Comparison of ENCODE assay signal across 10 mouse cellular contexts in genomic region chr11:54757993-54758392, GRCm38 (mm10). TPM values are rescaled to one million over a fixed set of nuclear protein-coding genes. Genes with fewer than 3 reads are reported as not detected.
A peak's percentile ranks its signal among the peaks of the same experiment; 100 is the strongest.
DNase-seq lines count a peak whose midpoint lies in the region; ATAC-seq and TF ChIP-seq lines count a peak whose summit lies in the region.
"Had no signal": no experiment of that assay in that cellular context is flagged by ENCODE, and none has a peak within 500 bp of the region (broad histone marks: within the 10 kb centered on the region; RNA-seq: fewer than 3 reads in every experiment).

No protein-coding gene starts in this region.

- no peak overlapping the region for H3K27ac ChIP-seq in kidney, adult 2 months (ENCODE audit: insufficient read depth, low read depth, low read length)
- no peak overlapping the region for H3K27ac ChIP-seq in kidney, embryonic 15.5 days
- H3K27ac ChIP-seq in CH12.LX (ENCODE audit: insufficient read depth, low read depth): no peak overlapping the region
- H3K27ac ChIP-seq in bone marrow macrophage, adult 2 months (ENCODE audit: insufficient read depth, low read depth, low read length): peak overlapping the region; percentile 30
- no peak overlapping the region for H3K27ac ChIP-seq in forebrain, embryonic 15.5 days (replicated peaks)

- TF ChIP-seq CTCF in kidney, adult 2 months (conservative IDR thresholded peaks at IDR 0.05; ENCODE audit: insufficient read depth, insufficient read length, low read depth, low read length): no peak
- no peak for TF ChIP-seq CTCF in CH12.LX (conservative IDR thresholded peaks at IDR 0.05 in 1 of 2, IDR thresholded peaks at IDR 0.05 in 1 of 2; ENCODE audit: low read depth in 2 of 2, low read length in 2 of 2)
- no peak for TF ChIP-seq CTCF in bone marrow macrophage, adult 2 months (IDR thresholded peaks at IDR 0.05; ENCODE audit: low read depth, low read length)

- no peak overlapping the region for H3K9ac ChIP-seq in kidney, embryonic 15.5 days
- H3K9ac ChIP-seq in CH12.LX (ENCODE audit: insufficient read depth, low read depth): no peak overlapping the region
- H3K9ac ChIP-seq in forebrain, embryonic 15.5 days (replicated peaks): no peak overlapping the region
- H3K9ac ChIP-seq: forebrain, embryonic 13.5 days had no signal

- peaks cover 29% of the 10 kb centered on the region for H3K79me2 ChIP-seq in CH12.LX (replicated peaks; ENCODE audit: control insufficient read depth, extremely low read depth, insufficient read depth, poor library complexity, severe bottlenecking)

- H3K27me3 ChIP-seq in kidney, adult 2 months (replicated peaks; ENCODE audit: control insufficient read depth, insufficient read depth, low read length): no peaks in the 10 kb centered on the region
- no peaks in the 10 kb centered on the region for H3K27me3 ChIP-seq in kidney, embryonic 15.5 days
- H3K27me3 ChIP-seq in CH12.LX (replicated peaks): no peaks in the 10 kb centered on the region
- no peaks in the 10 kb centered on the region for H3K27me3 ChIP-seq in forebrain, embryonic 15.5 days
- H3K27me3 ChIP-seq: forebrain, embryonic 13.5 days had no signal

- no peak overlapping the region for H3K4me3 ChIP-seq in kidney, adult 2 months (ENCODE audit: insufficient read depth, low read depth, low read length)
- no peak overlapping the region for H3K4me3 ChIP-seq in kidney, embryonic 15.5 days (replicated peaks)
- no peak overlapping the region for H3K4me3 ChIP-seq in CH12.LX (replicated peaks in 1 of 3; ENCODE audit: low read depth in 2 of 3, low read length in 2 of 3, poor library complexity in 1 of 3)
- no peak overlapping the region for H3K4me3 ChIP-seq in bone marrow macrophage, adult 2 months (ENCODE audit: insufficient read depth, low read length)
- no peak overlapping the region for H3K4me3 ChIP-seq in forebrain, embryonic 15.5 days
- H3K4me3 ChIP-seq: forebrain, embryonic 13.5 days; midbrain, embryonic 10.5 days had no signal

- no peak for TF ChIP-seq EP300 in CH12.LX (IDR thresholded peaks at IDR 0.05; ENCODE audit: low read length)

- H3K4me2 ChIP-seq in kidney, embryonic 15.5 days: no peak overlapping the region
- no peak overlapping the region; the same call in 1 of the 2 replicates for H3K4me2 ChIP-seq in CH12.LX (ENCODE audit: insufficient read depth, low read depth, poor library complexity, severe bottlenecking)
- H3K4me2 ChIP-seq in forebrain, embryonic 15.5 days (replicated peaks): no peak overlapping the region
- H3K4me2 ChIP-seq: forebrain, embryonic 13.5 days had no signal

- in situ Hi-C loops in CH12.LX (cut with MboI; ENCODE audit: low pct_ligation_motif_present, low pct_unique_long_range_greater_than_20kb, low sequenced_read_pairs): no loop called here

- 27% methylated on average over 1 of the region's 1 CpGs for WGBS in kidney, adult 2 months
- WGBS in kidney, embryonic 15.5 days: 59% methylated on average over 1 of the region's 1 CpGs
- 7% methylated on average over 1 of the region's 1 CpGs for WGBS in forebrain, embryonic 15.5 days

- DNase-seq in kidney, adult 2 months: peak; percentile 38
- peak; percentile 85 for DNase-seq in CH12.LX (ENCODE audit: extremely low read depth)
- DNase-seq in lung, postnatal 10 days: peak; percentile 58
- no peak for DNase-seq in kidney, adult 8-10 months

- ATAC-seq in kidney, embryonic 15.5 days (replicated peaks; ENCODE audit: low FRiP score): no peak
- ATAC-seq in erythroid progenitor cell, adult 5-6 weeks (replicated peaks; ENCODE audit: low FRiP score, poor library complexity, severe bottlenecking): no peak
- ATAC-seq in forebrain, embryonic 15.5 days (replicated peaks): no peak
- ATAC-seq: forebrain, embryonic 13.5 days had no signal

- no peaks in the 10 kb centered on the region for H3K9me3 ChIP-seq in kidney, embryonic 15.5 days (replicated peaks)
- peaks cover 3% of the 10 kb centered on the region for H3K9me3 ChIP-seq in CH12.LX (replicated peaks; ENCODE audit: low read length)
- H3K9me3 ChIP-seq in forebrain, embryonic 15.5 days: no peaks in the 10 kb centered on the region

- TF ChIP-seq RAD21 in CH12.LX (IDR thresholded peaks at IDR 0.05; ENCODE audit: low read depth, low read length): no peak

- dilution Hi-C loops in CH12.LX (cut with MboI; ENCODE audit: extremely low pct_ligation_motif_present, extremely low pct_unique_long_range_greater_than_20kb, low sequenced_read_pairs): no loop called here

- H3K4me1 ChIP-seq in kidney, adult 2 months (ENCODE audit: control insufficient read depth, insufficient read depth, low read length): no peaks in the 10 kb centered on the region
- 0 out of 2 replicates have a peak, but pooled peaks cover 6% of the 10 kb centered on the region for H3K4me1 ChIP-seq in kidney, embryonic 15.5 days
- H3K4me1 ChIP-seq in CH12.LX (ENCODE audit: control insufficient read depth in 1 of 2, insufficient read depth in 2 of 2): peaks cover 16 to 58% of the 10 kb centered on the region in 2 experiments
- peaks cover 43% of the 10 kb centered on the region for H3K4me1 ChIP-seq in bone marrow macrophage, adult 2 months (ENCODE audit: control insufficient read depth, insufficient read depth, low read length)
- peaks cover 53% of the 10 kb centered on the region for H3K4me1 ChIP-seq in forebrain, embryonic 15.5 days

- H3K36me3 ChIP-seq in kidney, adult 2 months (ENCODE audit: control insufficient read depth, insufficient read depth, low read length): no peaks in the 10 kb centered on the region; the same call in 1 of the 2 replicates
- H3K36me3 ChIP-seq in kidney, embryonic 15.5 days: peaks cover 23% of the 10 kb centered on the region
- peaks cover 9 to 50% of the 10 kb centered on the region in 2 experiments for H3K36me3 ChIP-seq in CH12.LX (replicated peaks in 1 of 2; ENCODE audit: control insufficient read depth in 1 of 2, insufficient read depth in 1 of 2, low read length in 1 of 2)
- H3K36me3 ChIP-seq in forebrain, embryonic 15.5 days: peaks cover 3% of the 10 kb centered on the region; the same call in 1 of the 2 replicates

- TF ChIP-seq POLR2A in kidney, adult 2 months (IDR thresholded peaks at IDR 0.05; ENCODE audit: low read depth, low read length): no peak
- TF ChIP-seq POLR2A in CH12.LX (IDR thresholded peaks at IDR 0.05; ENCODE audit: low read depth, low read length): no peak
- no peak for TF ChIP-seq POLR2A in bone marrow macrophage, adult 2 months (IDR thresholded peaks at IDR 0.05; ENCODE audit: borderline replicate concordance, low read depth, low read length)

TF ChIP-seq in CH12.LX, 34 proteins besides CTCF, POLR2A, EP300 and RAD21:
- TF ChIP-seq MXI1 (IDR thresholded peaks at IDR 0.05; ENCODE audit: low read depth, low read length): no peak
- peak; percentile 9; the same call in 1 of the 2 replicates for TF ChIP-seq ZNF384 (IDR thresholded peaks at IDR 0.05; ENCODE audit: low read depth, low read length)

RNA-seq across cellular contexts. Expression of gene Cdc42se2, which starts 29.5 kb away (rescaled TPM):
- polyA plus RNA-seq in kidney, adult 2 months (2012; rRNA removed): 26.5 and 30.6 TPM in 2 replicates
- 88.9 and 89.2 TPM in 2 replicates for polyA plus RNA-seq in kidney, embryonic 15.5 days (2015; fragmentation: Nextera tagmentation; extraction: Ambion mirVana)
- 97.9 and 99.1 TPM in 2 replicates for total RNA-seq in CH12.LX (2012; rRNA removed)
- total RNA-seq in CH12.LX (2014; rRNA removed): 215 and 227 TPM in 2 replicates
- 84.7 and 97.4 TPM in 2 replicates for polyA plus RNA-seq in CH12.LX (2012; ENCODE audit: insufficient read length, low read depth)
- 126 and 128 TPM in 2 replicates for polyA plus RNA-seq in bone marrow macrophage, adult 2 months (2012; ENCODE audit: insufficient read depth, insufficient read length, missing spikeins)
- 23.1 and 39.0 TPM in 2 replicates for total RNA-seq in erythroid progenitor cell, adult 5-6 weeks (2015; ENCODE audit: low replicate concordance)
- total RNA-seq in erythroid progenitor cell, adult 5-6 weeks (2017; ENCODE audit: low replicate concordance): 12.5 and 17.8 TPM in 2 replicates
- 188 and 196 TPM in 2 replicates for polyA plus RNA-seq in forebrain, embryonic 15.5 days (2015; fragmentation: Nextera tagmentation; extraction: Ambion mirVana)

Comparison
In these comparisons a context has a peak if more than half of its experiments do, and no peak if none do; other contexts are left out.
1. DNase-seq: peak in kidney, adult 2 months (single experiment), CH12.LX (single experiment) and lung, postnatal 10 days (single experiment); none in kidney, adult 8-10 months (0 of 2).